Mouse (Mus musculus) macrophage (primary cell): ENCODE data around the gene 1110017D15Rik. TPM values are rescaled to one million over a fixed set of nuclear protein-coding genes. Genes with fewer than 3 reads are reported as not detected.

ENCODE experiments used
- H3K27ac ChIP-seq: fragments of 350-480 bp; formaldehyde crosslinking; 2 replicates; pipeline ENCODE4 v1.9.0; 2021
- H3K36me3 ChIP-seq: fragments of 350-480 bp; formaldehyde crosslinking; 2 replicates; pipeline ENCODE4 v1.9.0; 2021; ENCODE audit errors: inconsistent target
- H3K4me3 ChIP-seq: fragments of 350-480 bp; formaldehyde crosslinking; 2 replicates; pipeline ENCODE4 v1.9.0; 2021; ENCODE audit errors: inconsistent target
- H3K79me2 ChIP-seq: fragments of 350-480 bp; formaldehyde crosslinking; 2 replicates; pipeline ENCODE4 v1.9.0; 2021; ENCODE audit errors: inconsistent target
- WGBS: methylation state at CpG from one replicate; pipeline ENCODE4 v1.1.7; 2026; ENCODE audit warnings: inconsistent platforms; ENCODE audit not compliant: missing documents; 5-methylcytosine and 5-hydroxymethylcytosine counted together
- polyA plus RNA-seq: library from polyadenylated mRNA; stranded (reverse); fragments of 250-400 nt; gene quantifications from 3 replicates; pipeline ENCODE4 v1.2.4, GENCODE M21; 2018; ENCODE audit warnings: inconsistent platforms

The 1110017D15Rik gene
- polyA plus RNA-seq, 1 experiment from 2014 or later: 0.22 TPM

DNA sequence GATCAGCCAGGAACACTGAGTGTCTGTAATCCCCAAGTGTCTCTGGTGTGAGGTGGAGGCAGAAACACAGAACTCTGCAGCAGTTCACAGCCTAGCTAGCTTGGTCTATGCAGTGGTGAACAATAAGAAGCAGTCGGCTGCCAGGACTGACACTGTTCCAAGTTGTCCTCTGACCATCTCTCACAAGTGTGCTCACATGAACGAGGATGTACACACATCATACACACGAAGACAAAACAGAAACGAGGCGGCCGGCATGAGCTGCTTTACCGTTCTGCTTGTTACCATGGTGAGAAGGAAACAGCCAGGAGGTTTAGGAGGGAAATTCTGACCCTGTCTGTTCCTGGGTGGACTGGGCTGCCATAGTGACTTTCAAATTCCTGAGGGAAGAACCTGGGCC, 9.4 kb upstream of the 1110017D15Rik start:
- peaks cover 44% of the 10 kb centered on the region; the same call in 1 of the 2 replicates for H3K79me2 ChIP-seq
- 92% methylated on average over 7 of the region's 7 CpGs for WGBS
- no peak overlapping the region for H3K4me3 ChIP-seq
- peaks cover 31% of the 10 kb centered on the region for H3K36me3 ChIP-seq
- H3K27ac ChIP-seq: no peak overlapping the region

DNA sequence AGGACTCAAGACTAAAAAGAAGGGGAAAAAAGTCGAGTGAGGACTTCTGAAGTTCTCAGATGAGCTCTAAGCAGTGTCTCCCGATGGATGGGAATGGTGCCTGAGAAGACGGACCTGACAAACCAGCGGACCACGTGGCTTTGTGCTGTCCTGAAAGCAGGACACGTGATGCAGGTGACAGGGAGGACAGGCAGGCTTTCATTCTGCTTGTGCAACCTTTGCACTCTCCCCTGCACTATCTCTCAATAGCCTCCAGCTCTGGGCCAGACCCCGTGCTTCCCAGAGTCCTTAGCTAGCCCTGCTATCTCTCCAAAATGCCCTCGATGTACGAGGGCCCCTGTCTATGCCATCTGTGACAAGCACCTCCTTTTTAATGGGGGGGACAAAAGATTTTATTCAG, 7.7 kb upstream of the 1110017D15Rik start:
- no peak overlapping the region for H3K4me3 ChIP-seq
- 80% methylated on average over 9 of the region's 9 CpGs for WGBS
- H3K36me3 ChIP-seq: peaks cover 46% of the 10 kb centered on the region
- H3K27ac ChIP-seq: no peak overlapping the region
- H3K79me2 ChIP-seq: peaks cover 33% of the 10 kb centered on the region; the same call in 1 of the 2 replicates

DNA sequence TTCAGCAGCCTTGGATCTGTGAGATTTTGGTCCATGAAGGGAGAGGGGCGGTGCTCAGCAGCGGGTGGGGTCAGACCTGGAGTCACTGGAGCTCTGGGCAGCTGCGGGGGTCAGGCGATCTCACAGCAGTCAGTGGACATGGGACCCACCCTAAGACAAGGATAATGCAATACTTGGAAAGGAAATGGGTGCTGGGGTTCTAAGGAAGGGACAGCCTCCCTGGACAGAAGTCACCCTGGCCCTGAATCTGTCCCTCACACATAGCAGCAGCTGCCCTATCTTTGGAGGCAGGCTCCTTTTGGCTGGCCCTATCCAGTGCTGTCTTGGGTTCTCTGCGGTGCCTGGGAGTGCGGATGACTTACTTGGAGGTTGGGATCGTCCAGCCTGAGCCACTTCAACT, 6.7 kb upstream of the 1110017D15Rik start:
- Histone ChIP-seq H3K27ac (no peak overlapping the region), H3K79me2 (peaks cover 24% of the 10 kb centered on the region; the same call in 1 of the 2 replicates), H3K4me3 (no peak overlapping the region), H3K36me3 (peaks cover 56% of the 10 kb centered on the region)
- WGBS: 93% methylated on average over 7 of the region's 7 CpGs

DNA sequence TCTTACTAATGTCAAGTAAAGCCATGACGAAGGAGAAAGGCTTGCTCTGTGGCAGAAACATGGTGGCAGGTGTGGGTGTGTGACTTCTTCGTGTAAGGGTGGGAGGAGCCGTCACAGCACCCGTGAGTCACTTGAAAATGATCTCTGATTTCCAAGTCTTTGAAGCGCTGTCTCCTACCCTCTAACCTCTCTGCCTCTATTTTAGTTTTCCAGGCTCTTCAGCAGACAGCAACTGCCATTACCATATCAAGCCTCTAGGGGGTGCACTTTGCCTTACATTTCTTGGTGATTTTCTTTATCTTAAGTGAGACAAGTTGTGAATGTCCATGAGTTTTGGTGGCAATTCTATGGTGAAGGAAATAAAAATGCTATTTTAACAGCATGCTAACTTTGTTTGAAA, 5.7 kb upstream of the 1110017D15Rik start:
- Histone ChIP-seq H3K79me2 (peaks cover 14% of the 10 kb centered on the region; the same call in 1 of the 2 replicates), H3K4me3 (no peak overlapping the region), H3K36me3 (peaks cover 58% of the 10 kb centered on the region), H3K27ac (no peak overlapping the region)
- WGBS: 80% methylated on average over 5 of the region's 5 CpGs

DNA sequence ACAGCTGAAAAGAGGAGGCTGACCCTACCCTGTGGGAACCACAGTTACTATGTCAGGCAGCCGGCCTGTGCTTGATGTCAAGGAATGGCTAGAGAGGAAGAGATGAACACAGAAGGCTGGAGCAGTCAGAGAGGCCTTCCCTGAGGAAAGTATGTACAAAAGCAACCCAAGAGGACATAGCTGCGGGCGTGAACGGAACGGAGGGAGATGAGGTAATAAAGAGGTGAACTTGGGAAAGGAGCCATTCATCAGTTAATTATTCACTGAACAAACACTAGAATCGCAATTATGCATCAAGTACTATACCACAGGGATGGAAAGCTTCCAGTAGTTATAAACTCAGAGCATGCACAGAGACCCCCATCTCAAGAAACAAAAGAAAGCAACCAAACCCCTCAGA, 5.0 kb upstream of the 1110017D15Rik start:
- Histone ChIP-seq H3K79me2 (peaks cover 8% of the 10 kb centered on the region; the same call in 1 of the 2 replicates), H3K27ac (no peak overlapping the region), H3K36me3 (peaks cover 58% of the 10 kb centered on the region), H3K4me3 (no peak overlapping the region)
- WGBS: 100% methylated on average over 5 of the region's 6 CpGs

DNA sequence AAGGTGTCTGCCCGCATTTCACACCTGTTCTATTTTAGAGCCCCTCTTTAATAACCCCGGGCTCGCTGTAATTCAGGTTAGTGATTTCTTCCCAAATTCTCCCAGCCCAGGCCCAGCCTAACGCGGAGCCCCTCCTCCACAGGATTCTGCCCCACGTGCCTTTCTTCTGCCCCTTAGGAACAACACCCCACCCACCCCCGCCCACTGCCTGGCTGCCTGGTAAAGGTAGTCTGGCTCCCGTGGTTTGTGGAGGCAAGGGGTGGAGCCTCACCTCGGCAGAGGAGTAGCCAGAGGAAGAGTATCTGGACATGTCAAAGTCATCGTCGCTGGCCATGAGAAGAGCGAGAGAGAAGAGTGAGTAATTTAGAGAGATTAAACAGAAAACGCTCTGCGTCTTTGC, 3.5 kb upstream of the 1110017D15Rik start:
- H3K36me3 ChIP-seq: peaks cover 58% of the 10 kb centered on the region
- 83% methylated on average over 14 of the region's 14 CpGs for WGBS
- H3K27ac ChIP-seq: no peak overlapping the region
- no peak overlapping the region for H3K4me3 ChIP-seq
- H3K79me2 ChIP-seq: no peaks in the 10 kb centered on the region; the same call in 1 of the 2 replicates

DNA sequence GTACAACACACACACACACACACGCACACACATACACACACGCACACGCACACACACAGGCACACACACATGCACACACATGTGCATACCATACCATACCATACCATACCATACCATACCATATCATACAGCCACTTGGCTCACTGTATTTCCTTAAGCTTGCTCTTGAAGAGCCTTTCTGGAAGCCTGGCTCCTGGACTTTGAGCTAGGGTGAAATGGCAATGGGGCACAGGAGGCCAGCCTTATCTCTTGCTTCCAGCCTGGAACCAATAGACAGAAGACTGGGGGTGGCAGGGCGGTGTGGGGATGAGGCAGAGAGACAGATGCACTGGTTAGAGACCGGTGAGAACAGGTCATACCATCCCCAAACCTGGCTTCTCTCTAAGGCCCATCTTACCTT, 2.1 kb upstream of the 1110017D15Rik start:
- 91% methylated on average over 5 of the region's 5 CpGs for WGBS
- Histone ChIP-seq H3K36me3 (peaks cover 51% of the 10 kb centered on the region), H3K4me3 (no peak overlapping the region), H3K79me2 (no peaks in the 10 kb centered on the region), H3K27ac (no peak overlapping the region)

DNA sequence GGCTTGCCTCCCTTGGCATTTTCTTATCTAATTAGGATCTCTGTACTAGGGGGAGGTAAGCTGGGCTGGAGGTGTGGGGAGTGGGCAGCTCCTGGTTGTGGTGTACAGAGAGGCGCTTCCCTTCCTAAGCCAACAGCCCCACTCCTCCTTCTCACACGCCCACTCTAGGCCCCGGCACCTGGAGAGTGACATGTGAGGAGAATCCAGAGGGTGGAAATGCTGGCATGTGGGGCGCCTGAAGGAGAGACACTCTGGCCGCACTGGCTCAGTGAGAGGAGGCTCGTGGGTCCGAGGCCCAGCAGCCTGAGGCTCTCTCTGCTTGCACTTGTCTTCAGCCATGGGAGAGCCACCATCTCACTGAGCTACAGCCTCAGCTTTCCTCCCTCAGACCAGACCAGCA, 1.2 kb upstream of the 1110017D15Rik start:
- WGBS: 85% methylated on average over 7 of the region's 7 CpGs

DNA sequence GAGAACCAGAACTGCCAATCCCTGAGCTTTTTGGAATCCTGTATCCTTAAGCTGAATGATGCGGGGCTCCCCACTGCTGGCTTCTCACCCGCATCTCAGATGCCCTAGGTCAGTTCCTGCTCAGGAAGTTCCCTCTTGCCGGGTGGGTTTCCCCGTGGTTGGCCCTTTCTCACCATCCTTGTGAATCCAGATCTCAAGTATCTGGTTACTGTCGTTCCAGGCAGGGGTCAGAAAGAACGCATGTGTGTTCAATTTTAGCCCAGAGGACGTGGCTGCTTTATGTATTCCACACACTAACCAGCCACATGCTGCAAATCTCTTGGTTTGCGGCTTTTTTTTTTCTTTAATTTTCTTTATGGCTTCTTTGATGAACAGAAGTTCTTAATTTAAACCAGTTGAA, 3.4 kb downstream of the 1110017D15Rik start:
- 26% methylated on average over 8 of the region's 8 CpGs for WGBS
- H3K36me3 ChIP-seq: peaks cover under 1% of the 10 kb centered on the region; the same call in 1 of the 2 replicates
- no peaks in the 10 kb centered on the region for H3K79me2 ChIP-seq
- H3K27ac ChIP-seq: no peak overlapping the region
- no peak overlapping the region for H3K4me3 ChIP-seq

More for the DNA sequence above, 1.2 kb upstream of the 1110017D15Rik start:
- H3K27ac ChIP-seq: no peak overlapping the region
- no peak overlapping the region for H3K4me3 ChIP-seq
- H3K36me3 ChIP-seq: peaks cover 42% of the 10 kb centered on the region
- no peaks in the 10 kb centered on the region for H3K79me2 ChIP-seq

DNA sequence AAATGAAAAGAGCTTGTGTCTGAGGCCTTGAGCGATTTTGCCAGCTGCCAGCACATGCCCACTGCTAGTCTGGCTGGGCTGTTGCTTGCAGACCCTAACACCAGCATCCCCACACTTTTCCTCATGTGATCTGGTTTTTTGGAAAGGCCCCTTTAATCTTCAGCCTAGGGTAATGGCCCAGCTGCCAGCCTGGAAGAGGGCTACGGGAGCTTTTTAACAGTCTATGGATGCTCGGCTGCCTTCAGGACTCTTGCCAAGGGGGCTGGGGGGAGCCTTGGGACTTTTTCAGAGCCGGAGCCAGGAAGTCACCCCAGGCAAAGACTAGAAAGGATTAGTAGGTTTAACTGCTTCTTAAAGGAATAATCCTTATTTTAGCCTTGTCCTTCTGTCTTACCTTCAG, 3.8 kb downstream of the 1110017D15Rik start:
- H3K4me3 ChIP-seq: no peak overlapping the region
- H3K36me3 ChIP-seq: no peaks in the 10 kb centered on the region
- no peaks in the 10 kb centered on the region for H3K79me2 ChIP-seq
- WGBS: 67% methylated on average over 4 of the region's 4 CpGs
- no peak overlapping the region for H3K27ac ChIP-seq

DNA sequence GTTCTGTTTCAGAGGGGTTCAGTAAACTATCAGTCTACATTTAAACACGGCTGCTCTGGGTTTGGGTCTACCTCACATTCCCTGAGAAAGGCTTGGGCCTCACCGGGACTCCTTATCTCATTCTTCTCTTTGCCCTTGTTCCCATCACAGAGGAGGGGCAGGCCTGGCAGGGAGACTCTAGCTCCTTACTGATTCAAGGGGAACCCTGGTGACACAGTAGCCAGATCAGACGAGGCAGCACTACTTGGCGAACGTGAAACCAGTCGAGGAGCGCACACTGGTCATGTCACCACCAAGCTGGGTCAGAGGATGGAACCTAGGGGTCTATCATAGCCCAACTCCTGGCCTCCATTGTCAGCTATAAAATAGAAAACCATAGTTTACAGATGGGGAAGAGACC, 9.1 kb downstream of the 1110017D15Rik start:
- 62% methylated on average over 7 of the region's 7 CpGs for whole genome bisulfite sequencing
- no peak overlapping the region for H3K27ac ChIP-seq
- H3K79me2 ChIP-seq: no peaks in the 10 kb centered on the region
- no peaks in the 10 kb centered on the region for H3K36me3 ChIP-seq
- H3K4me3 ChIP-seq: no peak overlapping the region

DNA sequence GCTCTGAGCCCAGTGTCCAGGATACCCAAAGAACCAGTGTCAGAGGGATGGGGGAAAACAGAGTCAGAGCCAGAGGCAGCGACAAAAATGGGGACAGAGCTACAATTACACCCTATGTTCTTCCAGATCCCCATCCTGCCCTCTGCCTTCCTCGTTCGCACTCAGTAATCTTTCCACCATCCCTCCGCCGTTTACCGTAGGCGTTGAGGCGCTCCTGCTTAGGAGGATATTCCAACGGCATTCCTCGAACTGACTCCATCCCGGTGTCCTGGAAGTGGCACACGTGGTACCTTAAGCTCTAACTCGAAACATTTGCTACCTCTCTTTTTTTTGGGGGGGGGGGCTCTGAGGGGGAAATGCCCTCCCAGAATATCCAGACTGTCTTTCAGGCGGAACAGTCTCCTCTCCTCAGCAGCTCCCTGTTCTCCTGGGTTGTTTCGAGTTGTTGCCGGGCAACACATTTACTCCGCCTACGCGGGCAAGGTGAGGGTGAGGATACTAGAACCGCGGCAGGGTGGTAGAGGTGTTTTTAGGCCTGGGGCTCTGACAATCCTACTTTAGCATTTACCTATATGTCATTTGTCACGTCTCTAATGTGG, 9.7 kb downstream of the 1110017D15Rik start:
- peak overlapping the region; percentile 14; the same call in 1 of the 2 replicates for H3K4me3 ChIP-seq
- H3K27ac ChIP-seq: no peak overlapping the region
- WGBS: 20% methylated on average over 22 of the region's 22 CpGs
- no peaks in the 10 kb centered on the region for H3K36me3 ChIP-seq
- no peaks in the 10 kb centered on the region for H3K79me2 ChIP-seq

DNA sequence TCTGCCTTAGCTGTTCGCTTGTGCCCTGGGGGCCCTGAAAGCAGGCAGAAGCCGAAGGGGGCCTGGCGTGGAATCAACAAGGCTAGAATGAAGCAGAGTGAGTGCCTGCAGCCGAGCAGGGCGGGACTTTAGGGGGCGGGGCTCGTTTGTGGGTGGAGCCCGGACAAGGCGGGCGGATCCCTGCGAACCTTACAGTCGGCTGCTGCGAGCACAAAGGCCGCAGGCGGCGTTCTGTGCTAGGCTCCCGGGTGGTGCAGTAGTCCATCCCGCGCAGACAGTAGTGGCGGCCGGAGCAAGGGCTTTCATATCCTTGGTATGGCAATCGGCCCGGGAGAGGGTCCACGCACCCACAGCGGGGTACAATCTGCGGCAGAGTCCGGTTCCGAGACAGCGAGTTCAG, 10.2 kb downstream of the 1110017D15Rik start:
- H3K79me2 ChIP-seq: no peaks in the 10 kb centered on the region
- no peaks in the 10 kb centered on the region for H3K36me3 ChIP-seq
- 3% methylated on average over 18 of the region's 29 CpGs for WGBS
- no peak overlapping the region for H3K27ac ChIP-seq
- H3K4me3 ChIP-seq: peak overlapping the region; percentile 14; the same call in 1 of the 2 replicates

DNA sequence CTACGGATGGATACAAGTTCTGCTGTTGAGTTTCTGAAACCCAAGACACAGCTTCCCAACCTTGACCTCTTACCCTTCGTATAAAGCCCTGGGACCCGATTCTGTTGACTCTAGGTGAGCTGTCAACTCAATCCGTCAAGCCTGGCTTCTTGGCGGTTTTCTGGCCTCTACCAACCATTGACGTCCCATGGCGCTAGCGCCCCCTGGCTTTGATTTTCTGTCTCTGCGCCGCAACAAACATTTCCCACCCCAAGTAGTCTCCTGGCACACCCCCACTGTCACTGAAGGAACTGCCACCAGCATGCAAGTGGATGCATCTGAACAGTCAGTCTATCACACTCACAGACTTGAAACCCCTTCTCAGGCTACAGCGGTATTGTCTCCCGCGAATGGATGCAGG, 11.0 kb downstream of the 1110017D15Rik start:
- 20% methylated on average over 13 of the region's 13 CpGs for WGBS
- Histone ChIP-seq H3K79me2 (no peaks in the 10 kb centered on the region), H3K27ac (no peak overlapping the region), H3K36me3 (no peaks in the 10 kb centered on the region), H3K4me3 (no peak overlapping the region)

DNA sequence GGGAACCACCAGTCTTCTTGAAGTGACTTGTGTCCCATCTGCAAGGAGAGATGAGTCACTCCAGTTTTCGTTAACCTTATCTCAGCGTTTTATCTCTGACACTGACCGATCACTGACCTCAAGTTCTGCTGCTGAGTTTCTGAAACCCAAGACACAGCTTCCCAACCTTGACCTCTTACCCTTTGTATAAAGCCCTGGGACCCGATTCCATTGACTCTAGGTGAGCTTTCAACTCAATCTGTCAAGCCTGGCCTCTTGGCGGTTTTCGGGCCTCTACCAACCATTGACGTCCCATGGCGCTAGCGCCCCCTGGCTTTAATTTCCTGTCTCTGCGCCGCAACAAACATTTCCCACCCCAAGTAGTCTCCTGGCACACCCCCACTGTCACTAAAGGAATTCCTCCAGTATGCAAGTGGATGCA, 12.0 kb downstream of the 1110017D15Rik start:
- 74% methylated on average over 11 of the region's 11 CpGs for WGBS

DNA sequence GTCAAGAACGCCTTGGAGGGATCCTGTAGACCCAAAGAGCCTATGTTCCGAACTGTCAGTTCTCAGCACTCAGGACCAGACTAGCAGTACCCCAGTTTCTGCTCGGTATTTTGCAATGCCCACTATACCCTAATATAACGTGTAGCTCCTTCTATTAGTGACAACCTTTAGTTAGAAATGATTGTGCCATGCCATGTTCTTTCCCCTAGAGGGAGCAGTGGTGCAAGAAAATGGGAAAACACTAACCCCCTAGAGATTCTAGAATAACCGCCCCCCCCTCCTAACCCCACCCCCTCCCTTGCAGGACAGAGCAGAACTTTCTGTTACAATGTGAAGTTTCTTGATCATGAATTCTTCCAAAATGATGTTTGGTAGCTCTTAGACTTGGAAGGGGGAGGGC, 12.8 kb downstream of the 1110017D15Rik start:
- Histone ChIP-seq H3K79me2 (no peaks in the 10 kb centered on the region), H3K36me3 (no peaks in the 10 kb centered on the region), H3K4me3 (no peak overlapping the region), H3K27ac (no peak overlapping the region)
- 81% methylated on average over 5 of the region's 5 CpGs for WGBS

More for the DNA sequence above, 12.0 kb downstream of the 1110017D15Rik start:
- no peaks in the 10 kb centered on the region for H3K79me2 ChIP-seq
- H3K27ac ChIP-seq: no peak overlapping the region
- no peak overlapping the region for H3K4me3 ChIP-seq
- no peaks in the 10 kb centered on the region for H3K36me3 ChIP-seq
